Mouse (Mus musculus) cerebellum, adult 8-10 months (tissue): Measurements from ENCODE around the gene Capza2.
A peak's percentile ranks its signal among the peaks of the same experiment; 100 is the strongest.
"Not testable (repeated sequence)": the region's sequence is repeated elsewhere in the genome, so short reads cannot be mapped to it uniquely, and the experiment has no call there.

Experiments
- DNase-seq: peaks from one replicate; pipeline ENCODE4 v3.0.0; 2022

Gene Capza2

GRCm38 (mm10) chr6:17646107-17646506 lies 10.1 kb downstream of the Capza2 start:
- no peak for DNase-seq

GRCm38 (mm10) chr6:17652132-17652531 lies 16.1 kb downstream of the Capza2 start:
- no peak for DNase-seq

- DNase-seq, result no peak
Measured at GRCm38 (mm10) chr6:17655080-17655479, 19.0 kb downstream of the Capza2 start.

- DNase-seq, result peak; percentile 79
Measured at GRCm38 (mm10) chr6:17657308-17657707, 21.3 kb downstream of the Capza2 start.

DNA sequence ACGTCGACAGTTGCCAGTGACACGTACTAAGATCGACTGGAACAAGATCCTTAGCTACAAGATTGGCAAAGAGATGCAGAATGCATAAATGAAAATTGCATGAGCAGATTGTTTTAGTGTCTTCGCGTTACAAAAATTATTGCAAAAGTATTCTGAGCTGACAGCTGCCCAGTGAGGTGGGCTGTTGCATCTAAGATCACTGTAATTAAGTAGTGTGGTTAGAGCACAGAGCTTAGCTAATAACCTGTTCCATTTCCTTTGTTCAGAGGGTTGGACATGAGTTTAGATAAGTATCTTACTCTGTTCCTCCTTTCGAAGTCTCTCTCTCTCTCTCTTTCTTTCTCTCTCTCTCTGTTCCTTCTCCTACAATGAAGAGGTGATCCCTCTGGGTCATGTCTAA lies 29.3 kb downstream of the Capza2 start:
- no peak for DNase-seq

GRCm38 (mm10) chr6:17666024-17666423 lies 30.0 kb downstream of the Capza2 start:
- no peak for DNase-seq

GRCm38 (mm10) chr6:17667813-17668212 lies 31.8 kb downstream of the Capza2 start:
- DNase-seq, result no peak

DNA sequence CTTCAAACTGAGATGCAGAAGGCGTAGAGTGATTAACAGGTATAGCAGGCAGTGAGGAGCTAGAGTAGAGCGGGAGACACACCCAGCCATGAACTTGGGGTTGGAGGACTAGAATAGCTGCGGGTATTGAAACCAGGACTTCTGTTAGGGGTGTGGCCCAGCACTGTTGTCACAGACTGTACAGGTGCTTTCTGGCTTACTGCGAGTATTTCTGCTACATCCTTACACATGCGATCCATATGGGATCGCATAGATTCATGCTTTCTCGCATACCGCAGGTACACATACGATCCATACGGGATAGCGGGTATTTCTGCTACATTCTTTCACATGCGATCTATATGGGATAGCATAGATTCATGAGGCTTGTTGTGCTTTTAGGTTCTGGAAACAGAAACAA lies 32.3 kb downstream of the Capza2 start:
- DNase-seq, result no peak

DNA sequence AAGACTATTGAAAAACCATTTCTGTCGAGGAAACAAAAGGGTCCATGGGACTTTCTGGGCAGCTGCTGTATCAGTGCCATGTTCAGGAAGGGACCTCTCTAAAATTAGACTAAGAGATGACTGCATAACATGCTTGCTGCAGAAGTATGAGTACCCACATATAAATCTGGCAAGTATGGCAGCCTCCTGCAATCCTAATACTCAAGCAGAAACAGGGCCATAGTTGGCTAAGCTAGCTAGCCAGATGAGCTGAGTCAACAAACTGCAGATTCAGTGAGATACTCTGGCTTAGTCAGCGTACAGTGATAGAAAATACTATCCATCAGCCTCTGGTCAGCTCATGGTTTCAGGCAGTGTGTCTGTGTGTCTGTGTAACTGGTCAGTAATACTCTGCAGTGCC lies 33.8 kb downstream of the Capza2 start:
- no peak for DNase-seq

GRCm38 (mm10) chr6:17675019-17675756 lies 39.2 kb downstream of the Capza2 start:
- peak; percentile 56 for DNase-seq

DNA sequence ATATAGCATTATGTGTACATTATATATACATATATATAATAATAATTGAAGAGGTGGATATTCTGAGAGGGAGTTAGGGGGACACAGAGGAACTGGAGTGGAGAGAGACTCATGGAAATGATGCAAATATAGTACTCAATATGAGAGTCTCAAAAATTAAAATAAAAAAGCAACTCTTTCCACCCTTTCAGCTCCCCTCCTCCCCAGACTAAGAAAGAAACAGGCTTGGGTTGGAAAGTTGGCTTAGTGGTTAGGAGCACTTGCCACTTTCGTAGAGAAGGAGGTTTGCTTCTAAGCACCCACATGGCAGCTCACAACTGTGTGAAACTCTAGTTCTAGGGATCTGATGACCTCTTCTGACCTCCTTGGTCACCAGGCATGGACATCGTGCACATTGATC lies 41.0 kb downstream of the Capza2 start:
- no peak for DNase-seq

GRCm38 (mm10) chr6:17680266-17680925 lies 44.4 kb downstream of the Capza2 start:
- no peak for DNase-seq

- DNase-seq, result no peak
Measured at GRCm38 (mm10) chr6:17681810-17682209, 45.8 kb downstream of the Capza2 start.

DNA sequence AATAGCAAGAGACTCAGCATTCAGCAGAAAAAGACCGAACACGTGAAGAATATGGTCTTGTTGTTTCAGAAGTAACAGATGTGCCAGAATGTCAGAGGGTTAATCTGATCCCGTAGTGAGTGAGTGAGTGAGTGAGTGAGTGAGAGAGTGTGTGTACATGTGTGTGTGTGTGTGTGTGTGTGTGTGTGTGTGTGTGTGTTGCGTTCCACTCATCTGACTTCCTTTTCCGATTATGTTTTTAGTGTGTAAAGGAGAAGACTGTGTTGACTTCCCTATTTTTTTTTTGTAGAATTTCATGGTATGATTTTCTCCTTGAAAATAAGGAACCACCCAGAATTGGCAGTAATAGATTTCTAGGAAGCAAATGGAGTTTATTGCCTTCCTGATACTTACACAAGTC lies 52.6 kb downstream of the Capza2 start:
- no peak for DNase-seq

DNA sequence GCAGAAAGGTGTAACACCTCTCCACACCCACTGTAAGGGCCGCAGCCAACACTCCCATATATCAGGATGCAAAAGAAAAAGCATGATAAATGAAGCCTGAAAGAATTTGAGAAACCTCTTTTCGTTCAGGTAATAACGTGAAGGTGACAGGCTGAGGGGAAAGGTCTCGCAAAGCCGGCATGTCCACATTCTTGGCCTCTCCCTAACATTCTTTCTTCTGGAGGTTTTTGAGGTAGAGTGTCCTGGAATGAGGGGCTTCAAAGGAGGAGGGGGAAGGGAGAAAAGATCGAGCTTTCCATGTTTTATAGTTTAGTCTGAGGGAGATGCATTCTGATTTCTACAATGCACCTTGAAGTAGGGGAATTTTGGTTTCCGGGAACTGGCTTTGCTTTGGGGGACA lies 56.6 kb downstream of the Capza2 start, which contains the start of gene St7:
Gene St7, plus strand, starts transcription at position 287 of the 400 bp plus-strand sequence.
- DNase-seq, result no peak

- peak; percentile 52 for DNase-seq
Measured at GRCm38 (mm10) chr6:17693726-17694549, 57.9 kb downstream of the Capza2 start.

DNA sequence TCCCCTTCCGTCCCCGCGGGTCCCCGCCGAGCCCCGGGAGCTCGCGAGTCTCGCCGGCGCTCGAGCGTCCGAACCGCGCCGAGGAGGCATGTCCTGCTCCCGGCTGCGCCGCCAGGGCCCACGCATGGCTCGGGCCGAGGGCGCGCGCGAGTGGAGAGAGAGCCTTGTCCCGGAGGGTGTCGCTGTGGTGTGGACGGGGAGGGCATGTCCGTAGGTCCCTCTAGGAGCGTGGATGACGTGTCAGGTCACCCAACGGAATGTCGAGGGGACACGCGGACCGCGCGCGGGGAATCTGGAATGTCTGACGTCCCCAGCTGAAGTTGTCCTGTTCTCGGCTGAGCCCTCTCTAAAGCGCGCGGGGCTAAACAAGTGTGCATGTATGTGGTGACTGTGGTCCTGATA lies 58.5 kb downstream of the Capza2 start:
- DNase-seq, result peak; percentile 76

DNA sequence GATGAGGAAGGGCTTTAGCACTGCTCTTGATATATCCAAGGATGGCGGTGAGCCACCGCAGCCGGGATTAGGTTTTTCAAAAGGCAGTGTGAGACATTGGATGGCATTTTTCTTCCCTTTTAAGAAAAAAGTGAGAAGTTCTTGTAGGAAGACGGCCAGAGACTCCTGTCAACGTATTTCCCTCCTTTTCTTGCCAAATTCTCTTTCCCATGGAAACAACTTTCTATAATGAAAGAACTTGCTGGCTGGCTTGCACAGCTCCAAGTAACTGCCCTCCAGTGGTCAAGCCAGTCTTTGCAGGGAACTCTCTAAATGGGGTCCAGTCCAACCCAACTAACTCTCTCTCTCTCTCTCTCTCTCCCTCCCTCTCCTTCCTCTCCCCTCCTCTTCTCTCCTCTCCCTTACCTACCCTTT lies 60.3 kb downstream of the Capza2 start:
- DNase-seq, result peak; percentile 30

- DNase-seq, result no peak
Measured at GRCm38 (mm10) chr6:17700936-17701612, 65.0 kb downstream of the Capza2 start.

DNA sequence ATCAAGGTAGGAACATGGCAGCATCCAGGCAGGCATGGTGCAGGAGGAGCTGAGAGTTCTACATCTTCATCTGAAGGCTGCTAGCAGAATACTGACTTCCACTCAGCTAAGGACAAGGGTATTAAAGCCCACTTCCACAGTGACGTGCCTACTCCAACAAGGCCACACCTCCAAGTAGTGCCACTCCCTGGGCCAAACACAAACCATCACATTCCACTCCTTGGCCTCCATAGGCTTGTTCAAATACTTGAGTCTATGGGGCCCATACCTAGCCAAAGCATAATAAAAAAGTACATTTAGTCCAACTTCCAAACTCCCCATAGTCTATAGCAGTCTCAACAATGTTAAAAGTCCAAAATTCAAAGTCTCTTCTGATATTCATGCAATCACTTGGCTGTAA lies 68.0 kb downstream of the Capza2 start:
- DNase-seq, result not testable (repeated sequence)

DNA sequence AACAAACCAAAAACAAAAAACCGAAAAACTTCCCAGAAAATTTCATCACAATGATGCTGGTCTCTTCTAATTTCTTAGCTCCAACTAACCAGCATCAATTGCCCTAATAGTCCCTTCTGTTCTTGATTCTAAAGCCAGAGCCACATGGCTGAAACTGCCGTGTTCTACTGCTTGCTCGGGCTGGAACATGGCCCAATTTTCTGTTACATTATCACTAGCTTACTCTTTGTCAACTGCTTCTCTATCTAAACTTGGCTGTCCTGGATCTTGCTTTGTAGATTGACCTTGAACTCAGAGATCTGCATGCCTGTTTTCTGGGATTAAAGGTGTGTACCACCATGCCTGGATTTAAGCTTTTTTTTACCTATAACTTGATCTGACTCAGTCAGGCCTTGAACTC lies 69.9 kb downstream of the Capza2 start:
- no peak for DNase-seq
